Mouse (Mus musculus): ENCODE data around the gene Car6. TPM values are rescaled to one million over a fixed set of nuclear protein-coding genes. Genes with fewer than 3 reads are reported as not detected.

Gene Car6
- total RNA-seq, 1 experiment from 2014 or later: 1.1 TPM

Other genes with a start within 250 kb of the Car6 start
- 23.7 and 25.6 TPM in 2 replicates for gene Spsb1, start 246.3 kb downstream of the Car6 start, total RNA-seq (2021)
- 127 and 149 TPM in 2 replicates for gene H6pd, start 192.3 kb downstream of the Car6 start, total RNA-seq (2021)
- 1.1 and 1.7 TPM in 2 replicates for gene Gpr157, start 114.0 kb downstream of the Car6 start, total RNA-seq (2021)
- gene Slc2a5, start 82.0 kb downstream of the Car6 start, total RNA-seq (2021): 2.3 and 3.6 TPM in 2 replicates
- not detected in 2 replicates for gene Slc2a7, start 52.4 kb downstream of the Car6 start, total RNA-seq (2021)
- gene Eno1, start 35.4 kb upstream of the Car6 start, total RNA-seq (2021): 428 and 430 TPM in 2 replicates
- 158 and 177 TPM in 2 replicates for gene Rere, start 80.3 kb upstream of the Car6 start, total RNA-seq (2021)

All from adrenal gland, postnatal 25 days (tissue).